Mouse (Mus musculus): ENCODE measurements around the gene Camta1.

Camta1 gene

DNA sequence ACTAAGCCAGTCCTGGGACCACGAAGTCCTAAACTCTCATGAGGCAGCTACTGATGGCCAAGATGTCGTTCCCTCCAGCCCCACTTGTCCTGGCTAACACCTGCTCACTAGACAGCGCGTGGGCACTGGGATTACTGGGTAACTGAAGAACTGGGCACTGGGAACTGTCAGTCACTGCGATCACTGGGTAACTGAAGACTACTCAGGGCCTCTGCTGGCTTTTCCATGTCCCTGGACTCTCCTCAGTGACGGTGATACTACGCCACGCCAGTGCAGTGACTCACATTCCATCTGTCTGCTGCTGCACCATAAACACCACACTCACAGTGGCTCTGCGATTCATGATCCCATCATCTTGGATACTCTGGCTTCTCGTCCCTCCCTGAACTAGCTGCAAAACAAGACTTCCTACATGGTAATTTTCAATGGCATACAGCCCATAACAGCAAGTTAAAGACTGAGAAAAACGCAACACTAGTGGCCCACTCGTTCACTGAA, 81.7 kb downstream of the Camta1 start:
- DNase-seq (ENCODE audit: low read depth, low spot score) = no peak

DNA sequence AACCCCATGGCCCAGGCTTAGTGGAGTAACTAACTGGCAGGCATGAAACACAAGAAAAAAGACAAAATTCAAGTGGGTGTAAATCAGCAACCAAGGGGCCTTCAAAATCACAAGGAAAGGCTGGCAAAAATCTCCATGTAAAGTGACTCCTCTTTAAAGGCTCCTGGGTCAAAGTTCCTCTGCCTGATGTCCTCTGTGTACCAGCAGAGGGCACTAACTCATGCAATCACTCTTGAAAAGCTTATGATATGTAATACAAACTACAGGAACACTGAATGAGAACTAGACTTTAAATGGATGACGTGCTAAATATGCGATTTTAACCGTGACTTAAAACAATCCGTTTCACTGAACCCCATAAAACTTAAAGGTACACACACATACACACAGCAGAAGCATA, 83.2 kb downstream of the Camta1 start:
- DNase-seq (ENCODE audit: low read depth, low spot score) = peak; percentile 58

DNA sequence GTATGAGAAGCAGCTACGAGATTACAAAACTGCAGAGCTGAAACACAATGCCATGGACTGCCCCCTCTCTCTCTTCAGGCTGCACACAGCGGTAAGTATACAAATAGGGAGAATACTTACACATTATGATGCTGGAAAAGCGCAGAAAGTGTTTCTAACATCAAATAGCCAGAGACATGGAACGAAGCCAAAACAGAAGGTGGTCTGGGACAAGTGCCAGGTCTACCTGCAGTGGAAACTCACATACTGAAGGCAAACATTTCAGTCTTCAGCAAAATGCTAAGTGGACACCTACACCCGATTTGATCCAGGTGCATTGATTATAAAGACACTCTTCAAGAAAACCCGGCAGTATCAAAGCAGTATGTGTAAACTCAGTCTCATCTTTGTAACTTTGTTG, 84.2 kb downstream of the Camta1 start:
- DNase-seq (ENCODE audit: low read depth, low spot score) = no peak

DNA sequence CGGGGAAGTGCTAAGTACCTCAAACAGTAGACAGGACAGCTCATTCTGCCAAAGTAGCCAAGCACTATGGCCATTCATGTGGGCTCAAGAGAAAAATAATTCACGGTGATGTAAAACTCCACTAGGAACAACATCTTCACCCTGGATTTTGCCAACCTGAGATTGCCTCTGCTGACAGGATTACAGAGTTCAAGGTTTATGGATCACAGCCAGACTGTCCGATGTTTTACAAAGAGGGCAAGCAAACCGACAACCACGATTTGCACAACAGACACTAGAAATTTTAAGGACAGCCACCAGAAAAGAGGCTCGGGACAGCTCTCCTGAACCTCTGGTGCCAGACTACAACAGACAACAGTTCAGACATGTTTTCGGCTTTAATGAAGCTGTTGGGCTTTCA, 86.2 kb downstream of the Camta1 start:
- no peak for DNase-seq (ENCODE audit: low read depth, low spot score)

DNA sequence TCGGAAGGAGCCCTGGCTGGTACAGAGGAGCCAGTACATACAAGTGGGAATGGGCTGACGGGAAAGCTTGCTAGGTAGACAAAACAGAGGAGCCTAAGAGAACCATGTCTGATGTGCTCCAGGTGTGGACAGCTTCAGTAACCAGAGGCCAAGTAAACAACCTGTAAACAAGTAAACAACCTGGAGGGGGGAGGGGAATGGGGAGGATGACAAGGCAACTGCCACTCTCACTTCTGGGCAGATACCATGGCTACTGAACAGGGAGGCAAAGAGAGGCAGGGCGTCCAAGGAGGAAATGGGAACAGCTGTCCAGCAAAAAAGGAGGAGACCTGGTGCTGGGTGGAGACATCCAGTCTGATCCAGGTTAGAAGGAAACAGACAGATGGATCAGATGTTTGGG, 88.0 kb downstream of the Camta1 start:
- DNase-seq (ENCODE audit: low read depth, low spot score) = no peak

DNA sequence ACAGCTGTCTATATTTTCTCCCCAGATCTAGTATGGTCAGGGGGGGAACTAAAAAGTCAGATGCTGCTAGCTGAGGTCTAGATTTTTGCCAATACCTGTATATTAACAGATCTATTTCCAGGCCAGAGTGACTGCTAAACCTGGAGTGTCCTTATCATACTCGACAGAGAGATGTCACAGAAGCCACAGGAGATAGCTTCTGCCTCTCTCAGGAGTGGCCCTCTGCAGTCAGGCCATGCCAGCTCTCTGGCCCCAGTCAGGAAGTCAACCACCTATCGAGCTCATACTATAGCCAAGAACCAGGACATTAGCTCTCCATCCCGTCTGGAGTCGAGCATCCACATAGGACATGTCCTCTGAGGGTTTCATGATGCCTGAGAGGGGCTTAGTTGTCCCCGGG, 88.7 kb downstream of the Camta1 start:
- no peak for DNase-seq (ENCODE audit: low read depth, low spot score)

DNA sequence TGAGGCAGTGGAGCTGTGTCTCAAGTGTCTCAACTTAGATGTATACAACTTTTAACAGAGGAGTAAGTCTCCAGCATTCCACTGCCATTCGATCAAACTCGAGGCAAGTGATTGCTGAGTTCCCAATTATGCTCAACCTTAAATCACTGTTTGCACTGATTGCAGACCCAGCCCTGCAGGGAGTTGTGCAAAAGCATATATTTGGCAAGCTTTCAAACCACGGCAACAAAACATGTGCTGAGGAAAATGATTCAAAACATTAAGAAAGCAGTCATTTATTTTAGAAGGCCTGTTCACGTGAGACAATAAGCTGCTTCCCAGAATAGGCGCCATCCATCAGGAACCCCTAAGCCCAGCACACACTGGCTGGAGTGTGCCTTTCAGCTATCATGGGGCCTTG, 91.0 kb downstream of the Camta1 start:
- DNase-seq (ENCODE audit: low read depth, low spot score) = no peak

DNA sequence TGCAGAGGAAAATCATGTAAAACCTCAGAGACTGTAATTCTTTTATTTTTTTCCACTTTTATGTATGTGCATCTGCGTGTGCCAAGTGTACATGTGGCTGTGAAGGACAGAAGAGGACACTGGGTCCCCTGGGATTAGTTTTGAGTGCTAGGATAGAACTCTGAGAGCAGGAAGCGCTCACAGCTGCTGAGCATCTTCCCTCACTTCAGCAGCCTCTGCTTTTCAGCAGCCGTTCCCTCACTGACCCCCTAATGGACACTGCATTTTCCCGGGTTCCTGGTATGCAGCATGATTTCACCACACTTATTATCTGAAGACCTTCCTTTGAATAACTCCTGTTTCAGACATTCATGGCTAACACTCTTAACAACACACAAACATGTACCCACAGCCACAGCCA, 93.9 kb downstream of the Camta1 start:
- DNase-seq (ENCODE audit: low read depth, low spot score) = no peak

DNA sequence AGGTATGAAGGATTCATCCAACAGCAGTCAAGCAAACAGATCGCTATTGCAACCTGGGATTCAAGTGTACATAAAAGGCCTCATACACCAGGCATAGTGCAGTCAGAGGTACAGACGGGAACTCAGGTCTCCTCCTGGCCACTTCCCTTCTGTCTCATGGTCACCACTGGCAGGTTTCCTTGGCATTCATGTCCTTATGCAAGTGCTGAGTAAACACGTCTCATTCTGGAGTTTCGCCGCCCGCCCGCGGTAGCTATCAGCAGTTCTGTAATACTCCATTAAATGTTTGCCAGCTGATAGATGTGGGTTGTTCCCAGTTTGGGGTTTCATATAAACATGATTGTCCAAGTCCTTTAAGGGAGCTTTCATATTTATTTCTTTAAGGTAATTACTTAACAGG, 94.3 kb downstream of the Camta1 start:
- DNase-seq (ENCODE audit: low read depth, low spot score) = no peak

DNA sequence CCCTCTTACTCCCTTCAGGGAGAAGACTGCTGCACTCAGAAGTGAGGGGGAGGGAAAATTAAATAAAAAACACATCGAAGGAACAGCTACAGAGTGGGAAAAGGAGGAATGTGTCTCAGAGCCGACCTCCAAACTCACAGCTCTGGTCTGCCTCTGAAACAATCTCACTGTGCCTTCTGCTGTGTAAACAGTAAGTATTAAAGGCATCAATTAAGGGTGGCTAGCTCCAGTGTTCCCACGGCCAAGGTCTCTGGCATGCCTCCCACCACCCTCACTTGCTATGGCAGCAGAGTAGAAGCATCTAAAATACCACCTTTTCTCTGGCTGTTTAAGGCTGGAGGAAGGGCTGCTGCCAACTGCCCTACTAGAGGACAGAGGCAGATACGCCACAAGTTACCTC, 96.3 kb downstream of the Camta1 start:
- no peak for DNase-seq (ENCODE audit: low read depth, low spot score)

DNA sequence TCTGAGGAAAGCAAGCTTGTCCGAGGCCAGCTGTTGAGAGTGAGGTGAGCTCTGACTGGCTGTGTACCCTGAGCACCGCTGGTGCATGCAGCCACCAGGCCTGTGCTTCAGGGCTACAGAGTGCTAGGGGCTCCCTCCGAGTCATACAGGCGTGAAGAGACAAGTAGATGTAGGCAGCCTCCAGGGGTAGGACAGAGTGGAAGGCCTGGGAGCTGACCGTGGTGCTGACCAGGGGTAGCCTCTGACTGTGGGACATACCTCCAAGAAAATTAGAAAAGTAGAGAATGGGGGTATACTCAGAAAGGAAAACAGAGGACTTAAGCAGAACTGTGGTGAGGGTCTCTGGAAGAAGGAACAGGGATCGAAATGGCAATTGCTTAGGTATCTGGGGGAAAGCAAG, 97.7 kb downstream of the Camta1 start:
- DNase-seq (ENCODE audit: low read depth, low spot score) = peak; percentile 59

DNA sequence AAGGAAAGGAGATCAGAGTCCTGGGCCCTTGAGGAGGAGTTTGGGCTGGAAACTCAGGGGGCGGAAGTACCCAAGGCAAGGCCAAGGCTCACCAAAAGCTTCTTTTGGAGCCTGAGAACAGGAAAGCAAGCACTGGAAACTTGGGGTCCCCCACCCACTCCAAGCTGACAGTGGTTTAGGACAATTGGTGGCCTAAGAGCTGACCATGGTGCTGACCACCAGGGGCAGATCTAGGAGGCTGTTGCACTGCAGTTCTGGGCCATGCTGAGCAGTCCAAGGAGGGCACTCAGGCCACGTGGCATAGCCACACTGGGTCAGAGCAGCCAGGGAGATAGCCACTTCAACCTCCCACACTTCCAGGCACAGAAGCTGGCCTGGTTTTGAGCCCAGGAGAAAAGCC, 102.6 kb downstream of the Camta1 start:
- DNase-seq (ENCODE audit: low read depth, low spot score) = peak; percentile 23

DNA sequence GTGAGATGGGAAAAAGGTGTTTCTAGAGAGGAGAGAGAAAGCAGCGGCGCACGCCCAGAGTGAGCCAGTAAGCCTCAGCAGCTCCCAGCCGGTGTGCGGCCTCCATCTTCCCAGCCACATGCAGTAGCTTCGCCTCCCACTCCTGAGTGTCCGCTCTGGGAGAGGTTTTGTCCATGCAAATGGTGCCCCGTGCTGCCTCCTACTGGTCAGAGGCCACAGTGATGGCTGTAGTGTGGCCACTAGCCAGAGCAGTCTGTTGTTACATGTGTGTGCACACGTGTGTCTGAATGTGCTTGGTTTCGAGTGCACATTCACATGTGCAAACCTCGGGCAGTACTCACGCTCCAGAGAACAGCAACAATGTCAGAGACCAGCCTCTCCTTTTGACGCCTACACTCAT, 103.3 kb downstream of the Camta1 start:
- DNase-seq (ENCODE audit: low read depth, low spot score) = no peak

DNA sequence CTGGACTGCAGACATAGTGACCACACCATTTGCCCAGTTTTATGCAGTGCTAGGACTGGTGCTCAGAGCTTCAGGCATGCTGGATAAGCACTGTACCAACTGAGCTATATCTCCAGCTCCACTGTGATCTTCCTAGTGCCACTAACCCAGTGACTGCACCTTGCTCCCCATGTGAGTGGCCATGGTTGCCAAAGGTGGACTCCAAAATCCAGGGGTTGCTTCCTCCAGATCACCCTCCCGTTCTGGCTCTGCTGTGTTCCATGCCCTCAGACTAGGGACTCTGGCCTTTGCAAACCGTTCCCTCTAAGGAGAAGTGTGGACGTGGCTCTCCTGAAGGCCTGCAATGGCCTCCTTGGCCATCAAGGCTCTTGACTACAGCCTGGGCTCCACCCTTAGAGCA, 104.4 kb downstream of the Camta1 start:
- DNase-seq (ENCODE audit: low read depth, low spot score) = no peak

DNA sequence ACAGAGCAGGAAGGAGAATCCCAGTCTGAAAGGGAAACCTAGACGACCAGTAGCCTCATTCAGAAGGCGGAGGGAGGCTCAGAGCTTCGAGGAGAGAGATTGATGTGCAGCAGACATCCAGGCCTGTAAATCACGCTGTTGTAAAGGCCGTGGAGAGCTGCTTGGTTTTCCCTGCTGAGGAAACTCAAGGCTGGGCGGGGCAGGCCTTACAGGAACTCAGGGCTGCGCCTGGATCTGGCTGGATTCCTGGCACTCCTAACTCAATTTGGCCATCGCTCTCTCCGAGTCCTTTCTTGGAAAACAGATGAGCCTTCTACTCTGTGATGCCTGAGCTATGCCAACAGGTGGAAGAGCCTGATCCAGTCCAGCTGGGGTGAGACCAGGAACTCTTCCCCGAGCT, 105.3 kb downstream of the Camta1 start:
- DNase-seq (ENCODE audit: low read depth, low spot score) = no peak

DNA sequence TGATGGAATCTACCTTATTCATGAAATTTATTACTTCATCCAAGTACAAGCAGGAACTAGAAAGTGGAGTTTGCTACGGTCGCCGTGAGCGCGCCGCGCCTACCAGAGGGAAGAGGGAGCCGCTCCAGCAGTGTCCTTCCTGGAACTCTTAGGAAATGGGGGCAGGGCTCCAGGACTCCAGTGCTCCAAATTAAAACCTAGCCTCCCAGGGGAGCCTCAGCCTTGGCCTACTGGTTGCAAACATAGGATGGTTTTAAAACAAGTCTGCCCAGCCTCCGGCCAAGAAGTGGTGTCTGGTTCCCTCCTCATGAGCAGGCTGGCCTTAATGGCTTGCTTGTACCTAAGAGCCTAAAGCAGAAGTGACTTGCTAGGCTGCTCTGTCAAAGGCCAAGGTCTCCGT, 108.4 kb downstream of the Camta1 start:
- no peak for DNase-seq (ENCODE audit: low read depth, low spot score)

DNA sequence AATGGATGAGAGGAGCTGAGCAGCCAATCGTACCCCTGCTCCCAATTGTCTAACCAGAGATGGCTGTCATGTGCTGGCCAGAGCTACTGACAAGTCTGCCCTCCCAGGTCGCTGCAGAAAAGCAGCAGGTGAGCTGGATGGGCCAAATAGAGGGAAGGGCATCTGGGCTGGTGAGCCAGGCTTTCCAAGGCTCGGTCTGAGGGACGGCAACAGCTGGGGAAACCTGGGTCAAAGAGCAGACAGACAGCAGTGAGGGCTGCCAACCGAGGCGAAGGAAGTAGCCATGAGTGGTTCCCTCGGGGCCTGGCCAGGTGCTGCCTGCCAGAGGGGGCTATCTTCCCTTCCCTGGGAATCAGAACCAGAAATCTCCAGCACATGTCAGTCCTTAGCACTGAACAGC, 109.1 kb downstream of the Camta1 start:
- DNase-seq (ENCODE audit: low read depth, low spot score) = no peak

DNA sequence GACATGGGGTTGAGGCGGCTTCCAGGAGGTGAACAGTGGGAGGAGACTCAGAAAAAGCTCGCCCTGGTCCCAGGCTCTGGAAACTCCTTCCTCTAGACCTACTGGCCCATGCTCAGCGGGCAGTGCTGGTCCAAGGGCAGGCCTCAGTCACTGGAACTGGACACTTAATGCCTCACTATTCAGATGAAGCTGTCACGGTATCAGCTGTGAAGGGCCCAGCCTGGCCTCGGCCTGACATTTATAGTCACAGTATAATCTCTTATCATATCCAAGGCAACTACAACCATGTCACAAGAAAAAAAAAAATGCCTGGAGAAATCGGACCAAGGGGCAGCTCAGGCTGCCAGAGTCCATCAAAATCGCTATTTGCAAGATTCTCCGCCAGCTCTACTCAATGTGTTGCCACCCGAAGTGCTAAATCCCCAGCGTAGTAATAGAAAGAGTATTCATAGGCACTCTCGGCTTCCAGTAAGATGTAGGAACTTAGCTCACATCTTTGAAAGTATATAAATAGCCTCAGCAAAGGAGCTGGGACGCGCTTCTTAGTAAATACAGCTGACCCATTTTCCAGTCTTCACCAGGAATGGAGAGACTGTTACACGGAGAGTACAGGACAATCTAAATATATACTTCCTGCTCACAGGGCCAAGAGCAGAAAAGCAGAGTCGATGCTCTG, 110.3 kb downstream of the Camta1 start:
- DNase-seq (ENCODE audit: low read depth, low spot score) = no peak

DNA sequence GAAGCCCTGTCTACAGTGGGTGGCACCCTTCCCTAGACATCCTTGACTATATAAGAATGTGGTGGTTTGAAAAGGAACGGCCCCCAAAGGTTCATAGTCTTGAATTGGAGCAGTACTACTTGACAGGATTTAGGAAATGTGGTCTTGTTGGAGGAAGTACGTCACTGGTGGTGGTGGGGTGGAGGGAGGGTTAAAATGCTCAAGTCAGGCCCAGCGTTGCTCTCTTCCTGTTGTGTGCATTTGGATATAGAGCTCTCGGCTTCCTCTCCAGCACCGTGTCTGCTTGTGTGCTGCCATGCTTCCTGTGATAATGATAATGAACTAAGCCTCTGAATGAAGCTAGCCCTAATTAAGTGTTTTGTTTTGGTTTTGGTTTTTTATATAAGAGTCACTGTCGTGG, 114.0 kb downstream of the Camta1 start:
- no peak for DNase-seq (ENCODE audit: low read depth, low spot score)

DNA sequence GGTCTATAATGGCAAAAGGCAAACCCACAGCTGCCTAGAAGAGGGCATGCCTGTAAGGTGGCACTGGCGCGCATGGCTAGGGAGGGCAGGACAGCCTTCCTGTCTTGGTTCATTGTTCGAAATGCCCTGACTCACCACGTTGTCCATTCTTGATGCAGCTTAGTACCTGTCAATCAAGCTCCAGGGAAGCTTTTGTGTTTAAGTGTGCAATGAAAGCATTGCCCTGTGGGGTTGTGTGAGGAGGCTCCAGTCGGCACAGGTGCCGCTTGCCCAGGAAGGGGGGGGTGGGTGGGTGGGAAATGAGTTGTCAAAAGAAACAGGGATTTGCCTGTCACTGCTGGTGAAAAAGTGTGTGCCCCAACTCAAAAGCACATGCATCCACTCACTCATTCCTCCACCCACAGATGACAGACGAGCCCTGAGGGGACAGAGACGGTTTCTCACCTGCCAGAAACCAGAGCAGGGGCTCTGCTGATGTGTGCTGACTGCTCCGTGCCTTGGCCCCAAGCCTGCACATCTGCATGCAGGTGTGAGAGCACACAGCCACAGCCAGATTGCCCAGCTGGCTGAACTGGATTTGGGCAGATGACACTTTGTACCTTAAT, 115.6 kb downstream of the Camta1 start:
- DNase-seq (ENCODE audit: low read depth, low spot score) = no peak

DNA sequence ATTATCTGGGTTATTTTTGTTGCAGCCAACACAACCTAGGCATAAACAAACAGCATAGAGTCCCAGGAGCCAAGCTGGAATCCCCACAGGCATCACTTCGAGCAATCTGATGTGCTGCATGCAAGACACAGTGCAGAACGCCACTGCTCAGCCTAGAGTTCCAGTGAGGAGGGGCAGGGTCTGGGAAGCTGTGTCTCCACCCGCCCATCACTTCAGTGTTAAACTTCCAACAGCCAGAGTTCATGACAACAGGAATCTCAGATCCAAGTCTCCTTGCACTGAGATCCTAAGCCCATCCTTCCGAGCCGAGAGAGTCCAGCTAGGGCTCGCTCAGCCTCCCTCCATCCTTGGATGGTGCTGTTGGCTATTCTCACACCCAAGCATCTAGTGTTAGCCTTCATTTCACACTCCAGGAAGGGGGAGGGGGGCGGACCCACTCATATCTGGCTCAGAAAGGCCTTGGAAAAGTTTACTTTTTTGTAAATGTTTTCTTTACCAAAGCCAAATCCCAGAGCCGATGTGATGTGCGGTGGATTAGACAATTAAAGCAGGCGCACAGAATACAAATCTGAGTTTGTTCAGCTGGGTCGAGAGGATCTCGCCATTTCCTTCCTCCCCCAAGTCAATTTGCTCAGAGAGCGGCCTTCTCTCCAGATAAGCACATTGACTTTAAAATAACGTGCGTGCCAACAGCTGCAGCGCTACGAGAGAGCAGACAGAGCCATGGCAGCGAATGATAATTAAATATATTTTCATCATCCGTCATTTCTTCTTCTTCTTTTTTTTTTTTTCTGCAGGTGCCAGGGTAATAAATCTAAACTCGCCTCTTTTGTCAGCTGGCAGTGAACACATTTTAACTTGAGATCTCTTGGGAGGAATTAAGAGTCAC, 120.2 kb downstream of the Camta1 start:
- DNase-seq (ENCODE audit: low read depth, low spot score) = no peak

DNA sequence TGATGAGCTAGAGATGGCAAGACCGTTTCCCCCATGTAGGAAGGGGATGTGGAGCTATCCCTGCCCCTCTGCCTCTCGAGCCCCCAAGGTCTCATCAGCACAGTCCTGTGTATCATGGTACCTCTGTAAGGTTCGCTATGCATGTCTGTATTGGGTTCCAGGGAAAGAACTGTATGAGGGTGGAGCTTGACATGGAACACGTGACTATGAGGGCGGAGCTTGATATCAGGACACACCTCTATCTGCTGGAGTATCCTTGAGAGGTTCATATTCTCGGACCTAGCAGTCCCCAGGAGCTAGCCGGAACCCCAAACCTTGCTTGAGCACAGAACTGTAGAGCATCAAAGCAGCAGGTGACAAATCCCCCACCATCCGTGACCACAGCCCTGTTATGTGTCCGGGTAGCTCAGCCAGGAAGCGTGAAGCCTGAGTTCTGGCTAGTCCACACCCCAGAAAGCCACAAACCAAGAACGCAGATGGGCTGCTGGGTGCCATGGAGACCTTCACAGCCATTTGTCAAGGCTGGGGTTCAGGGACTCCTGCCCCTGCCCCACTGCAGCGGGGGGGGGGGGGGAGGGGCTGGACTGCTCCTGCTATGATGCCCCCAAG, 122.2 kb downstream of the Camta1 start:
- no peak for DNase-seq (ENCODE audit: low read depth, low spot score)

Data from 3T3-L1 (cell line).